ENCODE assay signal across 8 mouse cellular contexts in genomic region chr5:134314068-134314674, GRCm38 (mm10). TPM values are rescaled to one million over a fixed set of nuclear protein-coding genes. Genes with fewer than 3 reads are reported as not detected.
A peak's percentile ranks its signal among the peaks of the same experiment; 100 is the strongest.
DNase-seq lines count a peak whose midpoint lies in the region; ATAC-seq and TF ChIP-seq lines count a peak whose summit lies in the region.

No protein-coding gene starts in this region.

- H3K9me3 ChIP-seq in forebrain, embryonic 11.5 days (ENCODE audit: control insufficient read depth, low read length), result no peaks in the 10 kb centered on the region
- 0 out of 2 replicates have a peak, but pooled peaks cover 2% of the 10 kb centered on the region for H3K9me3 ChIP-seq in intestine, embryonic 14.5 days (ENCODE audit: control insufficient read depth, low read length)

- no peak for TF ChIP-seq POLR2A in kidney, adult 2 months (IDR thresholded peaks at IDR 0.05; ENCODE audit: low read depth, low read length)

- no peak for DNase-seq in kidney, adult 2 months
- no peak for DNase-seq in kidney, postnatal 36 days
- peak; percentile 57 for DNase-seq in T-cell, adult 2 months (ENCODE audit: low spot score)
- peak; percentile 90 for DNase-seq in forebrain, embryonic 11.5 days (ENCODE audit: low spot score)
- peak; percentile 88 for DNase-seq in intestine, embryonic 14.5 days (ENCODE audit: low spot score)
- DNase-seq in splenic B cell, adult 2 months (ENCODE audit: low read depth, low spot score), result peak; percentile 68
- no peak for DNase-seq in right cerebral cortex, adult 2 months (ENCODE audit: low spot score in 2 of 2)

- peak overlapping the region; percentile 92 for H3K4me3 ChIP-seq in kidney, adult 2 months (ENCODE audit: insufficient read depth, low read depth, low read length)
- H3K4me3 ChIP-seq in forebrain, embryonic 11.5 days (ENCODE audit: low read depth, low read length), result peak overlapping the region; percentile 92
- H3K4me3 ChIP-seq in intestine, embryonic 14.5 days (ENCODE audit: low read depth, low read length), result peak overlapping the region; percentile 98

- WGBS in kidney, adult 2 months, result under 1% methylated on average over 53 of the region's 64 CpGs
- WGBS in forebrain, embryonic 11.5 days, result under 1% methylated on average over 40 of the region's 64 CpGs
- 1% methylated on average over 44 of the region's 64 CpGs for WGBS in intestine, embryonic 14.5 days

- ATAC-seq in forebrain, embryonic 11.5 days (replicated peaks; ENCODE audit: low FRiP score), result peak; percentile 45
- peak; percentile 49 for ATAC-seq in intestine, embryonic 14.5 days (replicated peaks; ENCODE audit: low FRiP score, low TSS enrichment, low read depth)
- ATAC-seq in megakaryocyte, adult 5-6 weeks (ENCODE audit: poor library complexity, severe bottlenecking), result peak; percentile 7; the same call in 1 of the 2 replicates

- peak overlapping the region; percentile 99 for H3K9ac ChIP-seq in forebrain, embryonic 11.5 days (ENCODE audit: low read length)
- H3K9ac ChIP-seq in intestine, embryonic 14.5 days (ENCODE audit: low read length), result peak overlapping the region; percentile 100

- TF ChIP-seq CTCF in kidney, adult 2 months (conservative IDR thresholded peaks at IDR 0.05; ENCODE audit: insufficient read depth, insufficient read length, low read depth, low read length), result no peak

- H3K4me2 ChIP-seq in forebrain, embryonic 11.5 days (ENCODE audit: low read depth, low read length, severe bottlenecking), result peak overlapping the region; percentile 67
- H3K4me2 ChIP-seq in intestine, embryonic 14.5 days (ENCODE audit: low read length), result peak overlapping the region; percentile 74

- H3K36me3 ChIP-seq in kidney, adult 2 months (ENCODE audit: control insufficient read depth, insufficient read depth, low read length), result no peaks in the 10 kb centered on the region; the same call in 1 of the 2 replicates
- H3K36me3 ChIP-seq in forebrain, embryonic 11.5 days (ENCODE audit: control insufficient read depth, insufficient read depth, low read length), result peaks cover 12% of the 10 kb centered on the region
- H3K36me3 ChIP-seq in intestine, embryonic 14.5 days (ENCODE audit: control insufficient read depth, insufficient read depth, low read length), result peaks cover 23% of the 10 kb centered on the region
- no peaks in the 10 kb centered on the region for H3K36me3 ChIP-seq in splenic B cell, adult 2 months (ENCODE audit: control insufficient read depth, insufficient read depth, low read length, poor library complexity, severe bottlenecking)

- H3K27me3 ChIP-seq in kidney, adult 2 months (replicated peaks; ENCODE audit: control insufficient read depth, insufficient read depth, low read length), result no peaks in the 10 kb centered on the region
- no peaks in the 10 kb centered on the region for H3K27me3 ChIP-seq in forebrain, embryonic 11.5 days (ENCODE audit: control insufficient read depth, insufficient read depth, low read length)
- no peaks in the 10 kb centered on the region for H3K27me3 ChIP-seq in intestine, embryonic 14.5 days (replicated peaks; ENCODE audit: control insufficient read depth, insufficient read depth, low read length)
- no peaks in the 10 kb centered on the region; the same call in 1 of the 2 replicates for H3K27me3 ChIP-seq in splenic B cell, adult 2 months (ENCODE audit: control insufficient read depth, insufficient read depth, low read length, poor library complexity, severe bottlenecking)

- H3K4me1 ChIP-seq in kidney, adult 2 months (ENCODE audit: control insufficient read depth, insufficient read depth, low read length), result peaks cover 18% of the 10 kb centered on the region
- peaks cover 4% of the 10 kb centered on the region; the same call in 1 of the 2 replicates for H3K4me1 ChIP-seq in forebrain, embryonic 11.5 days (replicated peaks; ENCODE audit: control insufficient read depth, insufficient read depth, low read length)
- peaks cover 20% of the 10 kb centered on the region for H3K4me1 ChIP-seq in intestine, embryonic 14.5 days (replicated peaks; ENCODE audit: control insufficient read depth, insufficient read depth, low read length)

- H3K27ac ChIP-seq in kidney, adult 2 months (ENCODE audit: insufficient read depth, low read depth, low read length), result peak overlapping the region; percentile 100
- H3K27ac ChIP-seq in forebrain, embryonic 11.5 days (ENCODE audit: low read depth, low read length), result peak overlapping the region; percentile 100
- H3K27ac ChIP-seq in intestine, embryonic 14.5 days (ENCODE audit: low read depth), result peak overlapping the region; percentile 100

RNA-seq across cellular contexts. Expression of gene Gtf2i, which starts 0.4 kb away (rescaled TPM):
- polyA plus RNA-seq in kidney, adult 2 months (2012; rRNA removed), result 86.4 and 103 TPM in 2 replicates
- polyA plus RNA-seq in forebrain, embryonic 11.5 days (2014; fragmentation: Nextera tagmentation; extraction: Ambion mirVana), result 214 and 239 TPM in 2 replicates
- 145 and 157 TPM in 2 replicates for polyA plus RNA-seq in intestine, embryonic 14.5 days (2014; fragmentation: Nextera tagmentation; extraction: Ambion mirVana)
- total RNA-seq in megakaryocyte, adult 5-6 weeks (2015), result 24.8 and 31.2 TPM in 2 replicates
- 15.5 and 23.6 TPM in 2 replicates for total RNA-seq in megakaryocyte, adult 5-6 weeks (2017)

Comparison
In these comparisons a context has a peak if more than half of its experiments do, and no peak if none do; other contexts are left out.
1. DNase-seq: peak in T-cell, adult 2 months (single experiment), forebrain, embryonic 11.5 days (single experiment), intestine, embryonic 14.5 days (single experiment) and splenic B cell, adult 2 months (single experiment); none in kidney, adult 2 months (single experiment), kidney, postnatal 36 days (0 of 2) and right cerebral cortex, adult 2 months (0 of 2).
2. Peak in every context shown above with its lines, with median percentiles within 50 percentile points of each other: H3K27ac ChIP-seq, H3K4me3 ChIP-seq and ATAC-seq.